Mouse (Mus musculus) liver, adult (tissue): ENCODE data around the gene S100a9.

ENCODE experiments used
- GATA4 ChIP-seq: IDR thresholded peaks from 2 replicates; pipeline ENCODE4 v1.6.1; 2014; ENCODE audit warnings: mild to moderate bottlenecking, low read length; ENCODE audit not compliant: insufficient replicate concordance

S100a9 gene

DNA sequence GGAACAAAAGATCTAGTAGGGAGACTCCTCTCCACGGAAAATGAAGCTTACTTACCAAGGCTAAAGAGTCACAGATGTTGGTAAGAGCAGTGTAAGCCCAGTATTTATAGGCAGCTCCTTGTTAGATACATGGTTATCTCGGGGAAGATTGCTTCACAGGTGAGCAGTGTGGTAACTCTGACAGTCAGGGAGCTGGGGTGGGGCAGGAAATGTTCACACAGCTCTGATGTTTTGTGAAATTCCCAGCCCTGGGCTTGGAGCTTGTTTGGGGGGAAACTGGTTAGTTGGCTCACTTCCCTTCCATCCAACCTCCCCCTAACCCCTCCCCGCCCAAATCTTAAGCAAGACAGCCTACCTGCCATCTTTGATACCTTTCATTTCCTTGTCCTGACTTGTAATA is at the start of gene S100a9:
TSS of gene S100a9 (minus strand) at position 109 of the 400 bp plus-strand sequence.
- TF ChIP-seq GATA4, result no peak

DNA sequence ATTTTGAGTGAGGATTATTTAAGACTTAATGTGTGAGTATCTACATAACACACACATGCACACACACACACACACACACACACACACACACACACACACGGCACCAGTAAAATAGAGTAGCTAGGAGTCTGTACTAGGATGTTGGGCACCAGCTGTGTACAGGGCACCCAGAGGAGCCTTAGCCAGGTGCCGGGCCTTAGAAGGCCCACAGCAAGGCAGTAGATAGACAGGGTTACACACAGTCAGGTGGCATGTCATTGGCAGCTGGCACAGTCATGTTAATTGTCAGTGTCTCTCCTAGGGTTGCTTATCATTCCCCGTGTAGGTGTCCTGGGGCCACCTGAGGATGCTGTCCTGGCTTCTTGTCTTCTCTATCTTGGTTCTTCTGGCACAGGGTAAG is 31.1 kb upstream of the S100a9 start, which contains the start of gene Pglyrp4:
TSS of gene Pglyrp4 (plus strand) at position 301 of the 400 bp plus-strand sequence.
- TF ChIP-seq GATA4, result no peak

DNA sequence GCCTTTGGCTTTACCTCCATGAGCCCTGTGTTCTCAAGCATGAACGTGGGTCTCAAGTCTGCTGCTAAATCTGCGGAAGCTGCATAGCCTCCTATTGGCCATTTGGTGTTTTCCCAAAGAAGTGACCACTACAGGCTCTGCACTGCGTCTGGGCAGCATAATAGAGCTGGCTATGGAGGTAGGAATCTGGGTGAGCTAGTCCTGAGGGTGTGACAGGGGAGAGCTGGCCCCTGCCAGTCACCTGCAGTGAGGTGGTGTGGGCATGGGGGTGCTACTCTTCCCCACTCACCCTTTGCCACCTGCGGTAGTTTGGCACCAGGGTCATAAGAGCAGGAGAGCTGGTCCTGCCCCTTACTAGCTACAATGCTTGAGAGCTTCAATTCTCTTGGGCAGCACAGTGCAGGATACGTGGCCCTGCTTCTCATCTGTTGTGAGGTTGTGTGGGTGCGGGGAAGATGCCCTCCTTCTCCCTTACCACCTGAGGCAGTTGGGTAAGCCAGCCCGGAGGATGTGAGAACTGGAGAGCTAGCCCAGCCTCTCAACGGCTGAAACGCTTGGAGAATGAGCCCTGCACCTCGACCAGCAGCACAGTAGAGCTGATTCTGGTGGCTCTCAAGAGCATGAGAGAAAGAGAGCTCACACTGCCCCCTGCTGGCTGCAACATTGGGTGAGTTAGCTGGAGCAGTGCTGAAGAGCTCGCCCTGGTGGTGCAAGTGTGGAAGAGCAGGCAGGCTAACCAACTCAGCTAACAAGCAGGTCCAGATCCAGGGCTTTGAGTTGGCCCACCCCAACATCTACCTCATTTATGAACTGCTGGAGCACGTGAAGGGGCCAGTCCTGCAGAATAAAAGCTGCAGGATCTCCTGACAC is 14.3 kb upstream of the S100a9 start:
- no peak for TF ChIP-seq GATA4

DNA sequence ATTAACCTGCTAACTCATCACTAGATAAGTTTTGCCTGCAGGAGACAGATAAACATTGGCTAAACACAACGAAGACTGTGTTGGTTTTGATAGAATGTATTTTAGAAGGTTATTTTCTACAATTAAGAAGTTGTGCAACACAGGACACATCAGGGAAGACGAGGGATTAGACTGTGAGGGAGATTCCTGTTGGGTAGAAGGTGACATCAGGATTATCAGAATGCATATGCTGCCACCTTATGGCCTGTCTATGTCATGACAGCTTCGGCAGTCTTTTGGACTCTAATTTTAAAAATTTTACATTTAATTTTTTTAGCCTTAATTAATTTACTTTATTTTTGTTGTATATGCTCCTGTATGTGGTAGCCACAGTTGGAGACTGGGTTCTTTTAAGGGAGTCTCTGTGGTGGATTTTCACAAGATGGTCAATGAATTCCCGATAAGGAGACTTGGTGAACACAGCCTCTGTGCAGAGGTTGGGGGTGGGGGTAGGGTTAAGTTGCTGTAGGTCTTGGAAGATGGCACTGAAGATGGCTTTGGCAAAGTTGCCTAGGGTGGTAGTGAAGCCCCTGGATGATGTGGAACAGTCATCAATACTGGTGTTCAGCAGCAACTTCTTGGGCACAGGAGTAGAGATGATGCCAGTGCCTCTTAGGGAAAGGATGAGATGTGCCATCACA is 13.1 kb upstream of the S100a9 start:
- TF ChIP-seq GATA4, result no peak

DNA sequence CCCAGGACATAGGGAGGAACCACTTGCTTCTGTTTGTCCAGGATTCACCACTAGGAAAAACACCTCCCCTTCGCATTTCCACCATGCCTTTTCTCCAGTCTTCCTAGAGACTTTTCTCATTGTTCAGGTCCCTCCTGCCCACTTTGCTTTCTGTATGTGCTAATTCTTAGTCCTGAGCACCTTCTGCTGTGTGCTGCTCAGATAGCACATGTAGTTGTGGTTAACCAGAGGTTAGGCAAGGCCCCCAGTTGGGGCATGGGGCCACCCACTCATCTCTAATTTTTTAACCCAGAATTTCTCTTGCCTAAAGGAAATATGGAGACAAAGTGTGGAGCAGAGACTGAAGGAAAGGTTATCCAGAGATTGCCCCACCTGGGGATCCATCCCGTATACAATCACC is 6.7 kb upstream of the S100a9 start:
- TF ChIP-seq GATA4, result no peak

DNA sequence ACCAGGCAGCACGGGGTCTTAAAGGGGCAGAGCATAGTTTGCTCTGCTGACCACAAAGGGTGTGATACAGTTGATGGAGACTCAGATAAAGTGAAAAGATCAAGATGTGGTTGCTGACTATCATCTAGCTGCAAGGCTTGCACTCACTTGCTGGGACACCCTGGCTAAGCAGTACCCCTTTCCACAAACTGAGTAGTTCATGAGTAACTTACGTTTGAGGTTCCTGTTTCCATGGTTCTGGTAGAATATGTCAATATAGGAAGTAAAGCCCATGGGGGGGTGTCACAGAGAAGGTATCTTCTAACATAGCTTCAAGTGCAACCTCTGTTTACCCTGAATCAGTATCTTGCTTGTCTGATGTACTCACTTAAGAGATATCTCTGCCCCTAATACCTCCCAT is 2.0 kb downstream of the S100a9 start:
- TF ChIP-seq GATA4, result no peak

DNA sequence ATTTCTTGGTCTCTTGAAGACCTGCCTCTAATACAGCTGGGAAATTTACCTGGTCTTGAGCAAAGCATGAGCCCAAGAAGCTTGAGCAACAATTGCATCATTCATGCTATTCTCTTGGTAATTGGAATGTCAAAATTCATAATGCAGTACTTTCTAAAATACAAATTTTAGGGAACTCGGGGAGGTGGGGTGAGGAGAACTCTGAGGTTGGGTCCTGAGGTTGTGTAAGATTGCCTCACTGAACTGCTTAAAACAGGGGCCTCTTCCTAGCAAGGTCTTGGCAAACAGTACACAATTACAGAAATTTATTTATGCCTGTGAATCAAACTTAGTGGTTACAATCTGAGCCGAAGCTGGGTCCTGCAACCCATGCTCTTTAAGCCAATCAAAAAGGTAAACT is 8.7 kb downstream of the S100a9 start:
- TF ChIP-seq GATA4, result no peak

DNA sequence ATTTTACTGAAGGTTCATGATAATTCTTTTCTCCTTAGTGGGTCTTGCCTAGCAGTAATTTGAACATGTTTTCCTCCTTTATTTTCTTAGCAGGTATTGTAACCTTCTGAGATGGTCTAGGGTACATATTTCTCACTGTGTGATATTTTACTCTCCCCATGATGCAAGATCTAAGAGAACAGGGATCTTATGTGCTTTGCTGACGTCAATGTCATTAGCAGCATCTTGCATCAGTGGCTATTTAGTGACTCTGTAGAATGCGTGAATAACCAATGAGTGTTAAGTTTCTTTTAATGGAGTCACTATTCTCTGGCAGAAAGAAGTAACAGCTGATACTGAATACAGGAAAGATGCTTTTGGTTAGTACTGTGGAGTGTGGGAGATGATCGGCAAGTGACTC is 11.6 kb downstream of the S100a9 start:
- TF ChIP-seq GATA4, result no peak

DNA sequence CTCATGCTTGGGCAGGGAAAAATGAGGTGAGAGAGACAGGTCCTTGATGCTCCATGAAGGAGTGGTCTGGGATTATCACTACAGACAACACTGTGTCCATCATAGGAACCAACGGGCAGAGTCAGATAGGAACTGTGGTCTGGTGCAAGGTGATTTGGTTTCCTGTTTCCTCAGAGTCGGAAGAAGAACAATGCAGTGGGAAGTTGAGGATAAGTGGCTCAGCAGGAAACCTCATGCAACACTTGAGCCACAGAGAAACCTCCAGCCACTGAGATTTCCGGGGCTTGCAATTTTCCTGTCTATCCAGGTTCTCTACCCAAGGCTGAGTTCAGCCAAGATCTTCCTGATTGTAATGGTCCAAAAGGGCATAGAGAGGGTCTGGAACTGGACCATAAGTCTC is 16.9 kb downstream of the S100a9 start:
- no peak for TF ChIP-seq GATA4

DNA sequence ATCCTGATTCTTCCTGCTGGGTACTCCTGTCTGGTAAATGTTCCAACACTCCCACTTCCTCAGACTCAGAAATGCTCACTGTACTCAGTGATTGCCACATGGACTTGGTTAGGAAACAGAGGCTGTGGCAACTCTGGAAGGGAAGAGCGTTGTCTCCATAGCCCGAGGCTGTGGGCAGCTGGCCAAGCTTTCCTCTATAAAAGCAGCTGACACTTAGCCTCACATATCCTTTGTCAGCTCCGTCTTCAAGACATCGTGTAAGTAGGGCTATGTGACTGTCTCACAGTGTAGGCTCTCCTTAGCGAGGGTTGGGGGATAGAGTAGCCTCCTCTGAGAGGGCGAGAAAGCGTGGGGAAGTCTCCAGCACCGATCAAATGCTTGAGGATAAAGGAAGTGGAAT is 26.7 kb downstream of the S100a9 start, which contains the start of gene S100a8:
TSS of gene S100a8 (plus strand) at position 133 of the 400 bp plus-strand sequence.
- no peak for TF ChIP-seq GATA4

DNA sequence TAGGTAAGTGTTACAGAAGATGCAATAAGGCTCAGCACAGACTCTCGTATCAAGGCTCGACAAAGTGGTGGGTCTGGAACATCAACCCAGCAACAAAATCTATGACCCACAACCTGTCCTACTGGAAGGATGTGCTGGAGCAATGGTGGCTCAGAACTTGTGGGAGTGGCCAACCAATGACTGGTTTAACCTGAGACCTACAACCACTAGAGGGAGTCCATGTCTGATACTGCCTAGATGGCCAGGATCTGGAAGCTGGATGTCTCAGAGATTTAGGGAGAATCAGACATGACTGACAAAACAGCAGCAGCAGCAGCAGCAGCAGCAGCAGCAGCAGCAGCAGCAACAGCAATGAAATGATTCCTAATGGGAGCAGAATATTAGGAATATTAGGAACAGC is 31.3 kb downstream of the S100a9 start:
- TF ChIP-seq GATA4, result no peak

DNA sequence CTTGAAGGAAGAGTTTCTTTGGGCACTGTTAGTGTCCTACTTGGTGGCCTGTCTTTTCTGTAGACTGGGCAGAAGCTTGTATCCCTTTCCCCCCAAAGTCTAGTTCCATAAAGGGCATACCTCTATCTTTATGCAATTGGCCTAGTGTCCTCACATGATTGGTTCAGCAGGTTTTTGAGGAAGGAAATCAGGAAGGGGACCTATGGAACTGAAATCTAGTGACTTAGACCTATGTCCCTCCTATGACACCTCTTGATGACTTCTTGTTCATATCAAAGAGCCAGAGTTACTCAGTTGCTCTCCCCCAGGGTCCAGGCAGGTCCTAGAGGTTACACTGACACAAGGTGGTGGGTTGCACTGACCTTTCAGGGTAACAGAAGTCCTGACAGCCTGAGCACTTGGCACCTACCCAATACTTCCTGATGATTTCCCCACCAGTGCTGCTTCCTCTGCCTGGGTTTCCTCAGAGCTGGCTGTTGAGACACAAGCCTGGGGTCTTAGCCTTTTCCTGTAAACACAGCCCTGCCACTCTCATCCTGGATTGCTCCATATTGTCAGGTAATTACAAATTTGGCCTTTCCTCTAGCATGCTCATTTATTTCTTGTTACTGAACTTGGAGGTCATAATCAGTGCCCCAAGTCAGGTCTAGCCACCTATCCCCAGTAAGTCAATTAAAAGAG is 36.0 kb downstream of the S100a9 start:
- TF ChIP-seq GATA4, result no peak

DNA sequence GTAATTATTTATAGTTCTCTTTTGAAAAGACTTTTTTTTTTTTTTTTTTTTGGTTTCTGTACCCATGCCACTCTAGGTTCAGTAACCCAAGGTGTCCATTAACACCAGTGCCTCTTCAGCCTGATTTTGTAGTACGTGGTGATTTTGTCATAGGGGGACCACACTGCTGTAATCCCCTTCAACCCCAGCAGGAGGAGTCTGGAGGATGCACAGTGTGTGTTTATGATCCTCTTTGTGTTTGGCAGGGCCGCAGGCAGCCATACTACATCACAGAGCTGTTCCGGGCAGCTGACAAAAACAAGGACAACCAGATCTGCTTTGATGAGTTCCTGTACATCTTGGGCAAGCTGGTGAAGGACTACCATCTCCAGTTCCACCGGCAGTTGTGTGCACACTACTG is 38.1 kb downstream of the S100a9 start:
- no peak for TF ChIP-seq GATA4

DNA sequence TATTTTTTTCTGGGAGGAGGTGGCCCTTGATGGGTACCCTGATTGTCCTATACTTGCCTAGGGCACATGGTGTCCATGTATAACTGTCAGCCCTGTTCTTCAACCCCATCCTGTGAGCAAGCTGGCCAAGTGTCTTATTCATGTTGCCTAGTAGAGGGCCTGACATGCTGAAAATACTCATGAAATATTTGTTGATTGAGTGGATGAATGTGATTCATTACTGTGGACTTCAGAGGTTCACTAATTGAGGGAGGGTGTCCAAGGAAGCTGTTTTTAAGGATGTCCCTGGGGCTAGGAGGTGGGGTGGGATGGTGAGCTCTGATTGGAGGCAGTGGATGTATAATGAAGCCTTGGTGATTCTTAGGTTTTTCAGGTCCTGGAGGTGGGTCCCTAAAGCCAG is 41.8 kb downstream of the S100a9 start, which contains the start of gene S100a7a:
TSS of gene S100a7a (plus strand) at position 301 of the 400 bp plus-strand sequence.
- TF ChIP-seq GATA4, result no peak

DNA sequence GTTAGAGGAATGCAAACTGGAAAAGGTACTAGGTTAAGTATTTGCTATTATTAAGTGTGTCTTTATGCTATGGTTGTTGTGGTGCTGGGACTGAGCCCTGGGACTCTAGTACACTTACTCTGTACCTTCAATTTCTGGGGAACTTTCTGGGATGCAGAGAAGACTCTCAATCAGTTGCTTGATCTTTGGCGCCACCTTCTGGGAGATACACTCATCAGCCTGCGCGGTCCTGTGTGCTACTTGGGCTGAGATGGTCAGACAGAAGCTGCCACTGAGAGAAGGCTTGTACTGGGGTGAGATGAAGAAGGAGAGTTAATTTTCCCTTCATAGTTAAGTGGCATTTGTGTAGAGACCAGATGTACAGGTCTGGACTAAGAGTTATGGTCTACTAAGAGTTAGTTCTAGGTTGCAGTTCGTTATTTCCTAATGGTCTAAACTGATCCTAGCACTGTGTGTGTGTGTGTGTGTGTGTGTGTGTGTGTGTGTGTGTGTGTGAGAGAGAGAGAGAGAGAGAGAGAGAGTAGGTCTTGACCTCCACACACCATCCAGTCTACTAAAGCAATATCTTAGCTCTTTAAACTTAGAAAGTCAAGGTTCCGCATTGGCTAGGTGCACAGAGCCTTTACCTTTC is 42.5 kb downstream of the S100a9 start:
- TF ChIP-seq GATA4, result no peak
